Mouse (Mus musculus) thymus, adult 2 months (tissue): ENCODE data around the gene Gtf2h1. TPM values are rescaled to one million over a fixed set of nuclear protein-coding genes. Genes with fewer than 3 reads are reported as not detected.

ENCODE experiments used
- DNase-seq: peaks from one replicate; pipeline ENCODE4 v3.0.0; 2021
- H3K27ac ChIP-seq: fragments of 200-500 bp; 2 replicates; pipeline ENCODE4 v1.5.1; 2012; ENCODE audit warnings: low read length, control low read depth; ENCODE audit not compliant: control insufficient read depth, insufficient read depth
- H3K27me3 ChIP-seq: fragments of 200-500 bp; 2 replicates; pipeline ENCODE4 v1.6.1; 2012; ENCODE audit warnings: mild to moderate bottlenecking, low read length, moderate library complexity, mixed read lengths; ENCODE audit not compliant: control insufficient read depth, insufficient read depth
- H3K36me3 ChIP-seq: fragments of 200-500 bp; 2 replicates; pipeline ENCODE4 v1.6.1; 2012; ENCODE audit warnings: mild to moderate bottlenecking, low read length, moderate library complexity; ENCODE audit not compliant: control insufficient read depth, insufficient read depth
- H3K4me1 ChIP-seq: fragments of 200-500 bp; replicated peaks from 2 replicates; pipeline ENCODE4 v1.6.1; 2012; ENCODE audit warnings: low read length; ENCODE audit not compliant: control insufficient read depth, insufficient read depth
- H3K4me3 ChIP-seq: fragments of 200-500 bp; 2 replicates; pipeline ENCODE4 v1.5.1; 2012; ENCODE audit warnings: mild to moderate bottlenecking, low read length, control low read depth, moderate library complexity; ENCODE audit not compliant: control insufficient read depth, insufficient read depth
- CTCF ChIP-seq: fragments of 200-500 bp; IDR thresholded peaks from 2 replicates; pipeline ENCODE4 v1.5.1; 2012; ENCODE audit warnings: mild to moderate bottlenecking, control low read depth, low read length, moderate library complexity, borderline replicate concordance; ENCODE audit not compliant: control insufficient read depth, poor library complexity, insufficient read depth; ENCODE audit errors: extremely low read depth
- POLR2A ChIP-seq: fragments of 200-500 bp; IDR thresholded peaks from 2 replicates; pipeline ENCODE4 v1.6.1; 2012; ENCODE audit warnings: mild to moderate bottlenecking, low read length, control low read depth, moderate library complexity; ENCODE audit not compliant: control insufficient read depth, poor library complexity, insufficient read depth; ENCODE audit errors: extremely low read depth
- WGBS: fragments of 180-500 bp; shearing (Covaris S2); methylation state at CpG from one replicate; pipeline ENCODE4 v1.1.7; 2018; 5-methylcytosine and 5-hydroxymethylcytosine counted together
- polyA plus RNA-seq: library from polyadenylated mRNA; depleted of rRNA; stranded (reverse); fragments of >200 nt; gene quantifications from 2 replicates; pipeline ENCODE4 v1.2.3, GENCODE M21; 2012; rRNA removed

The Gtf2h1 gene
- polyA plus RNA-seq, 1 experiment = 14.4 TPM

- no peak overlapping the region for H3K4me3 ChIP-seq
- H3K27me3 ChIP-seq = no peaks in the 10 kb centered on the region
- peaks cover 38% of the 10 kb centered on the region for H3K36me3 ChIP-seq
- no peak overlapping the region for H3K27ac ChIP-seq
- TF ChIP-seq POLR2A (no peak), CTCF (no peak)
- H3K4me1 ChIP-seq = no peaks in the 10 kb centered on the region
- no peak for DNase-seq
- WGBS = 67% methylated on average over 9 of the region's 9 CpGs
Observed at GRCm38 (mm10) chr7:46857436-46857835, 61.5 kb downstream of the Gtf2h1 start.

- H3K27me3 ChIP-seq = no peaks in the 10 kb centered on the region
- H3K36me3 ChIP-seq = peaks cover 22% of the 10 kb centered on the region
- WGBS = 91% methylated on average over 6 of the region's 6 CpGs
- H3K27ac ChIP-seq = no peak overlapping the region
- no peak overlapping the region for H3K4me3 ChIP-seq
- no peak for DNase-seq
- TF ChIP-seq POLR2A = no peak
- TF ChIP-seq CTCF = no peak
- H3K4me1 ChIP-seq = no peaks in the 10 kb centered on the region
Observed at GRCm38 (mm10) chr7:46859031-46859430, 63.1 kb downstream of the Gtf2h1 start.

- Histone ChIP-seq H3K36me3 (peaks cover 3% of the 10 kb centered on the region; the same call in 1 of the 2 replicates), H3K27ac (no peak within 1 kb of the TSS), H3K4me3 (no peak within 1 kb of the TSS), H3K27me3 (no peaks in the 10 kb centered on the region), H3K4me1 (no peaks in the 10 kb centered on the region)
- TF ChIP-seq POLR2A (no peak), CTCF (no peak)
- no peak for DNase-seq
- WGBS = 87% methylated on average over 10 of the region's 10 CpGs
Observed at GRCm38 (mm10) chr7:46860996-46861395, 65.1 kb downstream of the Gtf2h1 start, which contains the start of gene Ldhc. TSS of gene Ldhc (plus strand) at chr7:46861203.

- Histone ChIP-seq H3K27me3 (no peaks in the 10 kb centered on the region), H3K36me3 (no peaks in the 10 kb centered on the region), H3K4me3 (no peak overlapping the region), H3K4me1 (0 out of 2 replicates have a peak, but pooled peaks cover 2% of the 10 kb centered on the region), H3K27ac (no peak overlapping the region)
- DNase-seq = no peak
- 10% methylated on average over 4 of the region's 4 CpGs for WGBS
- TF ChIP-seq POLR2A (no peak), CTCF (no peak)
Observed at GRCm38 (mm10) chr7:46871988-46872387, 76.1 kb downstream of the Gtf2h1 start.

Other genes starting within 250 kb of the Gtf2h1 start
- 9.9 and 10.4 TPM in 2 replicates for gene Sergef, start 156.3 kb upstream of the Gtf2h1 start, polyA plus RNA-seq
- gene Tph1, start 123.6 kb upstream of the Gtf2h1 start, polyA plus RNA-seq = 0.60 and 0.77 TPM in 2 replicates
- 14.4 and 17.2 TPM in 2 replicates for gene Saal1, start 85.4 kb upstream of the Gtf2h1 start, polyA plus RNA-seq
- gene Saa3, start 80.4 kb upstream of the Gtf2h1 start, polyA plus RNA-seq = 6.8 and 11.4 TPM in 2 replicates
- gene Saa4, start 63.5 kb upstream of the Gtf2h1 start, polyA plus RNA-seq = 0.16 and 0.40 TPM in 2 replicates
- gene Saa1, start 53.1 kb upstream of the Gtf2h1 start, polyA plus RNA-seq = 2.7 and 4.3 TPM in 2 replicates
- 1.2 and 1.4 TPM in 2 replicates for gene Saa2, start 44.3 kb upstream of the Gtf2h1 start, polyA plus RNA-seq
- gene Hps5, start within 50 bp of the Gtf2h1 start, polyA plus RNA-seq = 21.4 and 22.3 TPM in 2 replicates
- 600 and 660 TPM in 2 replicates for gene Ldha, start 45.4 kb downstream of the Gtf2h1 start, polyA plus RNA-seq
- 0.20 TPM in 1 of 2 replicates, not detected in the other for gene Ldhc, start 65.1 kb downstream of the Gtf2h1 start, polyA plus RNA-seq
- gene Tsg101, start 123.9 kb downstream of the Gtf2h1 start, polyA plus RNA-seq = 113 and 123 TPM in 2 replicates
- gene Uevld, start 162.4 kb downstream of the Gtf2h1 start, polyA plus RNA-seq = 4.0 and 4.3 TPM in 2 replicates
- 0.54 TPM in 1 of 2 replicates, not detected in the other for gene Gm9999, start 187.5 kb downstream of the Gtf2h1 start, polyA plus RNA-seq
- 6.9 and 8.4 TPM in 2 replicates for gene Spty2d1, start 212.3 kb downstream of the Gtf2h1 start, polyA plus RNA-seq